Mouse (Mus musculus) lung, postnatal 25 days (tissue): ENCODE results near the gene Bpifc.

Source experiments
- DNase-seq: peaks from one replicate; pipeline ENCODE4 v3.0.0; 2022; ENCODE audit warnings: low spot score

Gene Bpifc

GRCm38 (mm10) chr10:86011172-86011571 is 523 bp downstream of the Bpifc start:
- no peak for DNase-seq

GRCm38 (mm10) chr10:86010636-86011035 is 1.1 kb downstream of the Bpifc start:
- no peak for DNase-seq

- DNase-seq: no peak
These were observed 2.0 kb downstream of the Bpifc start for GRCm38 (mm10) chr10:86009688-86010087.

GRCm38 (mm10) chr10:86006455-86006854 is 5.2 kb downstream of the Bpifc start:
- no peak for DNase-seq

GRCm38 (mm10) chr10:86000447-86000846 is 11.2 kb downstream of the Bpifc start:
- no peak for DNase-seq

GRCm38 (mm10) chr10:85994543-85995104 is 17.1 kb downstream of the Bpifc start:
- no peak for DNase-seq

GRCm38 (mm10) chr10:85993836-85994235 is 17.9 kb downstream of the Bpifc start:
- no peak for DNase-seq

- no peak for DNase-seq
These were observed 19.3 kb downstream of the Bpifc start for GRCm38 (mm10) chr10:85992412-85992811.

- no peak for DNase-seq
These were observed 22.1 kb downstream of the Bpifc start for GRCm38 (mm10) chr10:85989412-85990115.

- no peak for DNase-seq
These were observed 38.8 kb downstream of the Bpifc start for GRCm38 (mm10) chr10:85972915-85973314.

GRCm38 (mm10) chr10:85971826-85972225 is 39.9 kb downstream of the Bpifc start:
- no peak for DNase-seq

GRCm38 (mm10) chr10:85969894-85970620 is 41.6 kb downstream of the Bpifc start:
- DNase-seq: no peak

- DNase-seq: no peak
These were observed 43.0 kb downstream of the Bpifc start for GRCm38 (mm10) chr10:85968731-85969130.

- DNase-seq: peak; percentile 67
These were observed 43.5 kb downstream of the Bpifc start for GRCm38 (mm10) chr10:85968157-85968634.

- no peak for DNase-seq
These were observed 44.1 kb downstream of the Bpifc start for GRCm38 (mm10) chr10:85967411-85968156.

GRCm38 (mm10) chr10:85966476-85966875 is 45.2 kb downstream of the Bpifc start:
- no peak for DNase-seq

GRCm38 (mm10) chr10:85964316-85964715 is 47.4 kb downstream of the Bpifc start:
- DNase-seq: no peak

GRCm38 (mm10) chr10:85962897-85963296 is 48.8 kb downstream of the Bpifc start:
- DNase-seq: no peak

GRCm38 (mm10) chr10:85957464-85957950 is 54.2 kb downstream of the Bpifc start, which contains the start of gene Rtcb:
Rtcb (minus strand) TSS chr10:85957823.
- peak; percentile 97 for DNase-seq

- peak; percentile 11 for DNase-seq
These were observed 54.8 kb downstream of the Bpifc start for GRCm38 (mm10) chr10:85956871-85957419.

GRCm38 (mm10) chr10:85954429-85954828 is 57.3 kb downstream of the Bpifc start:
- peak; percentile 35 for DNase-seq

- peak; percentile 39 for DNase-seq
These were observed 58.3 kb downstream of the Bpifc start for GRCm38 (mm10) chr10:85953401-85953800.
